Mouse (Mus musculus) spleen, adult 18-20 months (tissue): Measurements from ENCODE around the gene Fgfr2.
A peak's percentile ranks its signal among the peaks of the same experiment; 100 is the strongest.

Experiments
- DNase-seq, 2 experiments: peaks; one replicate each; pipeline ENCODE4 v3.0.0; 2022; ENCODE audit warnings: mixed read lengths in 2 of 2

The Fgfr2 gene

DNA sequence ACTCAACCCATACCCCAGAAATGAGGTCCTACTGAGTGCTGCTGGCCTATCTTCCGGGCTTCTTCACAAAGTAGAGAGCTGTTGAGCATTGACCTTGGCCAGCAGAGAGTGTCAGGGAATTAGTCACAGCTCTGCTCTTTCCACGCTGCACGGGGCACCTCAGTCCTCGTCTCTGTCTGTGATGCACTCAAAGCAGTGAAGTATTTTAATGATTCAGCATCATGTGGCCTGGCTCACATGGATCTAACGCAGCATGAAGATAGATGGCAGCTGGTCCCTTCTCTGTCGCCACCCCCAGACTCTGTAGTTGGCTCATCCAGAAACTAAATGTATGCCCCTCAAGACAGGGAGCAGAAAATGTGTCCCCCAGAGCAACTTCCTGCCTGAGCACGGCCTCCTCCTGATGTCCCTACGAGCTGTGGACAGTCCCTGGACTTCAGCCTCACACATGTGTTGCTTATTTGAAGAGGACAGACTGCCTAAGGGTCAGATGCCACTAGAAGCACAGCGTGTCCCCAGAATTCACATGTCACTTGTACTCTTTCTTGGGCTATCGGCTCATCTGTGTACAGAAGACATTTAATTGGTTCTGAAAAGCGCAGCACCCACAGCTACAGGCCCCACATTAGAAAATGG is 697.7 kb downstream of the Fgfr2 start:
- no peak for DNase-seq

DNA sequence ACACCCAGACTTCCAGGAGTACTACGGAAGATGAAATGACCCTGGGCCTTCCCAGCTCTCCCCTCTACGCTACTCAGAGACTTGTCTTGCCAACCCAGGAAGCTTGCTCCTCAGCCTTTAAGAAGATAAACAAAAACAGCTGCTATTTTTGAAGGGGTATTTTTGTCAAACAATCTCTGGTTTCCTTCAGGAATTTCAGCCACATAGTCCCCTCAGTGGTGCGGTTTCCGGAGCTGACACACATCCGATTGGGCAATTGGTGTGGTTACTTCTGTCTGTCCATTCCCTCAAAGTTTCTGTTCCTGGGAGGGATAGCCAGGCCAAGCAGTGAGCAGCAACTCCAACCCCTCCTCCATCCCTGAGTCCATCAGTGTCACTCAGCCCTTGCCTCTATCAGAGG is 699.6 kb downstream of the Fgfr2 start:
- DNase-seq = no peak

DNA sequence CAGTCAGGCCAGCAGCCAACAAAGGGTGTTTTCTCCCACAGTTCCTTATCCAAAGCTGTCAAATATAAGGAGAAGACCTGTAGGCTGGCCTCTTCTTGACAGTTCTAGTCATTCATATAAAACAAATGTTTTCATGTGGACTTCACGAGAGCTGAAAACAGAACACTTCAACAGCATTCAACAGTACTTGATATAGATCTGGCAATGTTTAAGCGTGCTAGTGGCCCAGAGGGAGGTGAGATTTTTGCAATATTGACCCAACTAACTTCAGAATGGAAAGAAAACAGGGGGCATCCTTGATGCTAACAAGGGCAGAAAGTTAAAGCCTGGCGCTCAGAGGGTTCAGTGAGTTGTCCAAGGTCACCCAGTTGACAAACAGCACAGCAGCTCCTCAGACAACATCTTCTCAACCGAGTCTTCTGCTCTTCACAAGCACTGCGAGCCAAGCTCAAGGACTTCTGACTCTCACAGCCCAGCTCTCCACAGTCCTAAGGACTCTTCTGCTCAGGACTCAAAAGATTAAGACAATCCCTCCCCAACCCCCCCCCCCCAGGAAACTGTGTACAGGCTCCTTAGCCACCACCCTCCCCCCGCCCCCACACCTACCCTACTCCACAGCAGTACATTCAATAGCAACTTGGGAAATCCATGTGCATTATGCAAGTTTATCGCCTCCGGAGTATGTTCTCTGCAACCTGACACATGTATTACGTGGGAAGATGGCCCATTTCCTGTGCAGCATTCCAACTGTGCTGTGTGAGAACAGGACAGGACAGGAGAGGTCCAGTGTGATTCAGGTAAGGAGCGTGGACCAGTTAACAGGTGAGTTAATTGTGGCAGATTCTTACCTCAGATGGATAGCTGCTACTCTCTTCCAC is 703.5 kb downstream of the Fgfr2 start:
- no peak for DNase-seq

DNA sequence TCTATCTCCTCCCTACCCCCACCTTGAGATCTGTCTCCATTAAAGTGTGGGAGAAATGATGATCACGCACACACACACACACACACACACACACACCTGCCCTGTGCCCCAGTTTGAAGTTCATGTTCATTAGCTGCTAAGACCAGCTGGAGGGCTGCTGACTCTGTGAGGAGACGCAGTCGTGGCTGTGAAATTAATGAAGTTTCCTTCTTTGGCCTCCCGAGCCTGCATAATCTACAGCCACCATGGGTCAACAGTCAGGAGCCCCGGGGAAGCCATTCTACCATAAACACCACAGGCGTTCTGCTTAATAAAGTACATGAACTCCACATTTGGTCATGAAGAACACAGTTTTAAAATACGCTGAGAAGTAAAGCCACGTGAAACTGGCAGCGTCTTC is 706.3 kb downstream of the Fgfr2 start:
- no peak for DNase-seq

DNA sequence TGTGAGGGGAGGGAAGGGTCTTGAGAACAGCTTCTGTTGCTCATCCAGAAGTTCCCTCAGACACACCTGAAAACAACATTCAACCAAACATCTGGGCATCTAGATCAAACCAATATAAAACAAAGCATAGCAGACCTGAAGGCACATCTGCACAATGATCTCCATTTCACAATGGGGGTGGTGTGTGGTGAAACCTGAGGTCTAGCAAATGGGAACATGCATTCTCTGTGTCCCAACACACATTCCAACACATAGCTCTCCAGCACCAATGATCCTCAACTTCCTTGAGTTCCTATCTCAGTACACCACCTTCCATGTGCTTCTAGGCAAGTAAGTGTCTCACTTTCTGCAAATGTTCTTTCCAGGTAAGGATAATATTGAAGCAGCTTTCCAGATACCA is 707.3 kb downstream of the Fgfr2 start:
- no peak for DNase-seq

DNA sequence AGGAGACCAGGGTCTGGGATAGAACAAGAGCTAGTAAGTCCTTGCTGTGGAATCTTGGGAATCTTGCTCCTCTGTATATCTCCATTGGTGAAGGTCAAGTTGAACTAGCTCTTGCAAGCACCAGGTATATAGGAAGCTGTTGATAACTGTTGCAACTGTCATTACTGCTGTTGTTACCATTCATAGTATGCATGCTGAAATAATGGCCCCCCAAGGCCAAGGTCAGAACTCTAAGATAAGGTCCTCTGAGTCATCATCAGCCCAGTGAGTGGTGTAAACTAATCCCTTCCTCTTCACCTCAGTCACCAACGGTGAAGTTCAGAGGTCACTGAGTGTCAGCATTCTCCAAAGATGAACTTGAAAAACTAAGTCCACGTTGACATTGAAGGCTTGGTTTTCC is 710.6 kb downstream of the Fgfr2 start:
- no peak for DNase-seq

DNA sequence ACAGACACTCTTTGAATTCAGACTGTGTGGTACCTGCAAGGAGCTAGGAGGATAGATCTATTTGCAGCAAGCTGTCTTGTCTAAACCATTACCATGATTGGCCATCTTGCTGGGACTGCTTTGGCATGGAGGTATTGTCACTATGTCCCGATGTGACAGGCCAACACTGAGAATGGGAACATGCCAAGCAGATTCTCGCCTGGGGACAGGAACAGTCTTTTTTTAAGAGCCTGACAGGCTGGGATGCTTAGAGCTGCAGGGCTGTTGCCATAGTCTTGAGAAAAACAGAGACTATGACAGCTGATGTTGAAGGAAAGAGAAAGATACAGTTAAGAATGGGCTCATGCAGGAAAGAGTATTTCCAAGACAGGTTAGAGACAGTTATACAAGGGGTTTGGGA is 711.4 kb downstream of the Fgfr2 start:
- DNase-seq = no peak

DNA sequence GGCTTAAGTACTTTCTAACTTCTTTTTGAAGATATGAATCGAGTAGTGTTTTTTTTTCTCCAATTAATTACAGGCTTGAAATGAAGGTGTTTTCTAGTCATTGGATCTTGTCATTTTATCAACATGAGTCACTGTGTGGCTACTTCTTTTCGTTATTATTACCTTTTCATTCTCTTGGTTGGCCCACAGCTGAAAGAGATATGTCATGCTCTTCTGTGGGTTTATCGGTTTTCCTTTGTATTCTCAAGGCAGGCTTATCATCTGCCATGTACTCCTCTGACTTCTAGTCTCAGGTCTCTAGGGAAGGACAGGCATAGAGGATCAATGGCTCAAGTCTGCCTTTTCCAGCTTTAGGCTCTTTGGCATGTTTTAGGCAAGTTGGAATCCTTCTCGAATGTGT is 712.2 kb downstream of the Fgfr2 start:
- no peak for DNase-seq

DNA sequence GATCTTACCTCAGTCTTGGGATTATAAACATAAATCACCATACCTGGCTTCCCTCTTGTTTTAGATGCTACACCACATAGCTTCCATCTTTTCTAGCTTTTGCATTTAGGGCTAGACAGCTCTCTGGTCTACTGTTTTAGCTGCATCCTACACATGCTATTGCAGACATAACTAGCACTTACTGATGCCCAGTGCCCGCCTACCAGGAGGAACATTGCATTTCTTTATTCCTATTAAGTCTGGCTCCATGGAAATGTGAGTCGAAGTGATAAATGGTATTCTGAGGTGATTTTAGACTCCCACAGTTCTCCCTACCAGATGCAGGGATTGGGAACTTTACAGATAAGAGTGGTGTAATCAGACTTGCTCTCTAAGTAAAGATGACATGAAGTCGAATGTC is 713.3 kb downstream of the Fgfr2 start:
- no peak for DNase-seq

DNA sequence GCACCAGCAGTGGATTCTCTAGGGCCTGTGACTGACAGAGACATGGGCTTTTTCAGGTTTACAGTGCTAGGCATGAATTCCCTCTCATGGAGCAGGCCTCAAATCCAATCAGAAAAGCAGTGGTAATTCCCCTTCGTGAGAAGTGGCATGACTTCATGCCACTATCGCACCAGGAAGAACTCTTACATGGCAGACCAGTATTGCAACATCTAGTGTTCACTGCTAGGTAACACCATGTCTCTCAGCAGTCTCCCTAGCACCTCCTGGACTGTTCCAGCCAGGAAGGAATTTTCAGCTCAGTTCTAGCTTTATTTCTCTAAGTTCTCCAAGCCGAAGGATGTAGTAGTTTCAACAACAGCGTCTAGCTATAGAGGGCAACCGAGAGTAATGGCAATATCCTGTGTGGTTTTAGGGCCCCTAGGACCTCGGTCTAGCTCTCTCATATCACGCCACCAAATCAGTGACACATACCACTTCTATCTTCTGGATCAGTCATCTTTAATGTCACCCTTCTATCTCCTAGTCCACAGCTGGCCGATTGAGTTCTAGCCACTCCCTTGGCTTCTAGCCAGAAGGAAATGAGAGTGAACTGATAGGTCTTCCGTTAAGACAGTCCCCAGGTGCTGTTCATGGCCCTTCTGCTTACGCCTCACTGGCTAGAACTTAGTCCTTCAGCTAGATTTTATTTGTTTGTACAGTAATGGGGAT is 720.6 kb downstream of the Fgfr2 start:
- DNase-seq = peak; percentile 43 to 44

DNA sequence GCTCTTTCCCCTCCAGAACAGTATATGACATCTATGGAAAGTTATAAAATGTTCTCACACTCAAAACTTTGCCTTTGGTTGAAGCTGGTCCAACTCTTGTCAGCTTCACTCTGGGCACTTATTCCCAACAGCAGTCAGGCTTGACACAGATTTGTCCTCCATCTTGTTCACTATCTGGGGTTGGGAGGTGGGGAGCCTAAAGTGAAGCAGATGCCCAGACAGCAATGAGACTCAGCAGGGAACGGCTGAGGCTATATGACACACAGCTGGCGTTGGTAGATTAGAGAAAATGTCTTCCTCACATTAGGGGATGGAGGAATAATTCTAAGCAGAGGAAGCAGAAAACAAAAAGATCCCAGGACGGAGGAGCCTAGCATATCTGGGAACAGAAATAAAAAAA is 724.7 kb downstream of the Fgfr2 start:
- no peak for DNase-seq

DNA sequence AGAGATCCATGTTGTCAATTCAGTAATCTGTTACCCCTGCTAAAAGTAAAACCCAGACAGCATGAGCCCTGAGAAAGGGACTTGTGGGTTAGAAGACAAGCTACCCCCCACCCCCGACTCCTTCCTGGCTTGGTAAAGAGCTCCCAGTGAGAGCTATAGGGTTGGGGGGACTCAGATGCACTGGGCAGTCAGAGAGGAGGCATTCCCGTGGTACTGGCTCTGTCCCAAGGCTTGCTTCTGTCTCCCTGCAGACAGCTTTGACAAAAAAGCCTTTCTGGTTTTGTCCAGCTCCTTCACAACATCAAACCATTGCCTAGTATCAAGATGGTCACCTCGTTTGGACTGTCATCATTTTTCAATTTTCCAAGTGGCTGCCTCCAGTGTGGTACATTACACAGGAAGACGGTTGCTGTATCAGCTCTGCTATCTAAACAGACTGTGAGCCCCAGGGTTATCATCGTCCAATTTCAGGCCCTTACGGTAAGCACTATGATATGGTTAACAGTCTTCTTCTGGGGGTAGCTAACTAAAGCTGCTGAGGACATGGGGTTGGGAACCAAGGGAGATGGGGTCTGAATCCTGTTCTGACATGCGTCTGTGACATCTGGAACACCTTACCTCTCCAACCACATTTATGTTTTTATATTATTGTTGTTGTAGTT is 726.4 kb downstream of the Fgfr2 start:
- DNase-seq = no peak

DNA sequence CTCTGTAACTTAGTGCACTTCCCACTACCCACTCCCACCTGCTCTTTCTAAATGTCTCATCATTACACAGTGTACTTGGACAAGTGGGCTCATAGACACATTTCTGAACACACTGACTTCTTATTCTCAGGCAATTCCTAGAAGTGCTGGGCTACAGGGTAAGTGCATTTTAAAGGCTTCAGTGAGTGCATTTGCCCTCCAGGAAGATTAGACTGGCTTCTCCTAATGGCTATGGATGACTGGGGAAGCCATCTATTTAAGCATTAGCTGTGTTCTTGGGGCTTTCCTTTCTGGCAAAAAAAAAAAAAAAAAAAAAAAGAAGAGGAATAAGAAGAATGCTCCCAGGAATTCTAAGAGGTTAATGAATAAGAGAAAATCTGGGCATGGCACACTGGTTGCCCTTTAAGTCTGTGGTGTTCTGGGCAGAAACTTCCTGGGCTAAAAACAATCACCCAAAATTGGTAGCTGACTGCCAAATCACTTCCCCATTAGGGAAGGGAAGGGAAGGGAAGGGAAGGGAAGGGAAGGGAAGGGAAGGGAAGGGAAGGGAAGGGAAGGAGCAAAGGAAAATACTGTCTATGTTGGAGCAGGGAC is 729.5 kb downstream of the Fgfr2 start:
- no peak for DNase-seq

DNA sequence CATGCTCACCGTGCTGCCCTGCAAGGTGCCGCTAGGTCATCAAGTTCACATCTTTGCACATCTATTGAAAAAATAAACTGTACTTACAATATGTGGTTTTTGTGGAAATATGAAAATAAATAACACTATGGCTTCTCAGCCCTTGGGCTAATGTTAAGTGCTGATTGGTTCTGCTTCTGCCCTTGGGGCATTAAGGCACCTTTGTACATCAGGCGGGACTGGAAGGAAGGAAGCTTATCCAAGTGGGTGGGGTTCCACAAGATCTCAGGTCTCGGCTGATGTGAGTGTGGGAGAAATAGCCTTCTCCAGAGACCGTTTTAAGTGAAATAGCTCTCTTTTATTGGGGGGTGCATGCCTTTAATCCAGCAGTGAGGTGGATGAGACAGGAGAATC is 730.1 kb downstream of the Fgfr2 start:
- no peak for DNase-seq

DNA sequence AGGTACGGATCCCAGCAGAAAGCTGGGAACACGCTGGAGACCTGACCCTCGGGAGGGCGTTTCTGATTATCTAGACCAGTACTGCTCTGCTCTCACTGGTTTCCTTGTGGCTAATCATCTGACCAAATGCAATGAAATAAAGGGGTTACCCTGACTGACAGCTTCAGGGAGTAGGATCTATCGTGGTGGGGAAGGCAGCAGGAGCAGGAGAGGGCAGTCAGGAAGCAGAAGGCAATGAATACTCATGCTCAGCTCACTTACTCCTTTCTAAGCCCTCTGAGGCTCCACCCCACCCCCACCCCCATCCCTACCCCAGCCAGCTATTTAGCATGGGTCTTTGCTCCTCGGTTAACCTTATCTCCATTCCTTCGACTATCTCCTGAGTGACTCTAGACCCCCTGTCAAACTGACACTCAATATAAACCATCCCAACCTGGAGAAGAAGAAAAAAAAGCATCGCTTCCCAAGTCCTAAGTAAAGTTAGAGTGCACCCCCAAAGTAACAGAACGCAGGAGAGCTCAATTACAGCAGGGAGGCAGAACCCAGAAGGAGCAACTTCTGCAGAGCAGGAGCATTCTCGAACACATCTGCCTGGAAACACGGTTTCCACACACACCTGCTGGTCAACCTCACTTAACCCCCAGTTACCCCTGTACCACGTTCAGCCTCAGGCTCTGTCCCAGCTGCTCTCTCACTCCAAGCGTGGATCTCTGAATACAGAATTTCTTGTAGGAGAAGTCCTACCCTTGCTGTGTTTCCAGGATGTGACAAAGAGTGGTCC is 730.7 kb downstream of the Fgfr2 start:
- DNase-seq = no peak

DNA sequence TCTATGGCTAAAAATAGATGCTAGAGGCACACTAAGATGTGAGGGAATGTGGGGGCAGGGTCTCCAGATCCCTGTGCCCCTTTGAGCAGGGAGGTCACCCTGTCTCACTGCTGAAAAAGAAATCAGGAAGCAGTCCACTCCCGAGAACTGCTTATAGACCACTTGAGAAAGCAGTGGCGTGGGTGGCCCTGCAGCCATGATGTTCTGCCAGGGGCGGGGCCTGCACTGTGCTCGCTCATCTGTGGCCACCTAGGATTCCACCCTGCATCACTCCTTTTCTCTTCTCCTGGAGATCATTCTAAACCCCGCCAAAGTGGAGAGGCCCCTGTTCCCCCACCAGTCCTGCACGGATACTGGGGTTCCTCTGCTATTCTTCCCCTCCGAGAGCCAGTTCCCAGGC is 733.7 kb downstream of the Fgfr2 start:
- no peak for DNase-seq

DNA sequence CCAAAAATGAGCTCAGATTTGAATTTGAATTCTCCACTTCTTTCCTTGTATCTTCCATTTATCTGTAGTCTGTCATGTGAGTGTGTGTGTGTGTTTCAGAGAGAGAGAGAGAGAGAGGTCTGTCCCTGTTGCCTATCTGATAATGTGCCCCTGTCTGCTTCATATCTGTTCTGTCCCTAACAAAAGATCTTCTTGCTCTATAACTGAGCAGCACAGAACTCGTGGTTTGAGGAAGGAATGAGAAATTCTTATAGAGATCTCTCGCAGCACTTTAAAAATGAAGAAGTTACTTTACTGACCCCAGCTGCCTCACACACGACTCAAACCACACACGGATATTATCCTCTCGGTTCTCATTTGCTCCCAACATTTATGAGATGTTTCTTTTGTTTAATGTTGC is 735.6 kb downstream of the Fgfr2 start:
- DNase-seq = no peak

DNA sequence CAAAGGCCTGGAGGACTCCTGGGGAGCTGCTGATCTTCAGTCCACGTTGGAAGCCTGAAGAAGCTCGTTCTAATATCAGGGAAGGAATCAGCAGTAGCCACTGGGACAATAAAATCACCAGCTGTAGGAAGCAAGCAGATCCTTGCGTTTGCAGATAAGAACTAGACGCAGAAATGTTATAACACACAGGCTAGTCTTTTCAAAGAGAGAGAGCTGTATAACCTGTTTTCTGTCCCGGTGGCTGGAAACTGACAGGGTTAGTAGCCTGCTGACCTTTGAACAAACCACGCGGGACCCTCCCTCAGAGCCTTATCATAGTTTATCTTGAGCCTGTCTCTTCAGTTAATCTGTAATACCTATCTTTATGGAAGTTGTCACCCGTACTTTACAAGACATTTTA is 736.8 kb downstream of the Fgfr2 start:
- DNase-seq = no peak

DNA sequence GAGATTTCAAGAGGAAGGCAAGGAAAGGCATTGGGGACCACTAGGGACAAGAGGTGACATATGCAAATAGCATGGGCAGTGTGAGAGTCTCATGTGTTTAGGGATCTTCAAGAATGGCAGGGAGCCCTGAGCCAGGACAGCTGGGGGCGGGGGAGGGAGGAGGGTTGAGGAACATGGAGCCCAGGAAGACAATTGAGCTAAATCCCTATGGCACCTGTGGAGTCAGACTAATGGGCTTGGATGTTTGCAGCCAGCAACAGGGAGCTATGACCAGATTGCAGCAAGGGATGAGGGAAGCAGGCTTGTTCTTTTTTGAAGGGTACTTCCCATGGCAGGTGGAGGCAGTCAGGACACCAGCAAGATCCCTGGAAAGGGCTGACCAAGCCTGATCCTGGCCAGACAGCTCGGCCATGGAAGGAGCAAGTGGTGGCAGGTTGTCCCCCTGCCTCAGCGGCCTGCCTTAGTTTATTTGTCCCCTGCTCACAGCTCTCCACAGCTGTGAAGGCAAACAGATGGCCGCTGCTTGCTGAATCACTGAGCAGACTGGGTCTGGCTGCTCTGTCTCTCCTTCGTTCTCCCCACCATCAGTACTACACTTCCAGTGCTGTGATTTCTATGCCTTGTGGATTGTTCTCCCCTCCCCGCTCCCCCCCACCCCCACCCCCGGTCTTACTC is 737.6 kb downstream of the Fgfr2 start:
- no peak for DNase-seq

DNA sequence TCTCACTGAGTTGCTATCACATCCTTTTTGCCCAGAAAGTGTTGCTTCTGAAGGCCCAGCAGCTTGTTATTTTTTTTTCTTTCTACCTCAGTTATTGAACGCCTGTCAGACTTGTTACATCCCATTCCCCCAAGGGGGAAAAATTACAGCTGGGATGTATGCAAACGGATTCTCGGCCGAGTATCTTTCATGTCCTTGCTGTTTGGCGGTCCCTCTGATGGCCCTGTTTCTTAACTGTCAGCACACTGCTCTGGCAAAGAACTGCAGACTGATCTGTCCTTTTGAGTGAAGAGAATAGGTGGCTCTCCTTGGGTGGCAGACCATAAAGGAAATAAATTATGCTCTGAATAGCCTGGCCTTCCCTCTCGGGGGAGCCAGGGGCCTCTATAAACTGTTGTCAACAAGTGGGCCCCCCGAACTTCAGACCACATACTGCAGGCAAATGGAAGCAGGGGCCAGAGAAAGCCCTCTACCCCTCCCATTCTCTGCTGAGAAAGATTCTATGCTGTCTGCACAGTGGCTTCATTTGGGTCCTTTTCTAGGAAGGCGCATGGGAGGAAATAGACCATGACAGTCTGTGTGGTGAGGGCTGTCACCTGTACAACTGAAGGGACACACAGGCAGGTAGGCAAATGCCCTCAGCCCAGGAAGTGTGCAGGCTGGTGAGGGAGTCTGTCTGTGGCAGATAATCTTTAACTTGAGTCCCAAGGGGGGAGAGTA is 738.3 kb downstream of the Fgfr2 start:
- DNase-seq = peak in 1 of 2 experiments; percentile 33
